Mouse (Mus musculus) mouse trophoblast stem cell (cell line): ENCODE results near the gene Stpg1.

ENCODE experiments used
- in situ Hi-C, 2 experiments: fragments of 300-500 bp; cut with MseI, MboI; formaldehyde crosslinking; loops; 2 replicates in 1 of 2; 3 replicates in 1 of 2; pipeline ENCODE4 v1.15.1; 2025

Stpg1 gene

DNA sequence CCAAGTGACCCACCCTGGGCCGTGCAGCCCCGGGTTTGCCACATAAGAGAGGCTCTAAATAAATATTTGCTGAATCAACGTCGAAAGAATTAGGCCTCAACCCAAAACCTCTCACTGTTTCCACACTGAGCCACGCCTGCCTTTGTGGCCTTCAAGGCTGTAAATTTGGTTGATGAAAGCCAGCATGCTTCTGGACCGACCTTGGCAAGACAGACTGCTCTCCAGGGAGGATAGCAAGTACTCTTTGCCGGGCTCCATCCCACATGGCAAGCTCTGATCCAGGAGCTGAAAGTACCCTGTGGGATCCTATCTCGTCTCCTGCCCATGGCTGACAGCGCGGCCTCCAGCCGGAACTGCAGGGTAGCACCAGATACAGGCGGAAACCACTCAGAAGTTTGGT lies 14.9 kb downstream of the Stpg1 start:
- in situ Hi-C loops = no loop called here

- in situ Hi-C loops = no loop called here
Measured at GRCm38 (mm10) chr4:135513865-135514264, 19.3 kb downstream of the Stpg1 start.

- in situ Hi-C loops = loop anchor here (5.0 kb wide), 1 partner anchor 152 kb away; no protein-coding TSS in a partner anchor
Measured at GRCm38 (mm10) chr4:135514925-135515324, 20.3 kb downstream of the Stpg1 start.

DNA sequence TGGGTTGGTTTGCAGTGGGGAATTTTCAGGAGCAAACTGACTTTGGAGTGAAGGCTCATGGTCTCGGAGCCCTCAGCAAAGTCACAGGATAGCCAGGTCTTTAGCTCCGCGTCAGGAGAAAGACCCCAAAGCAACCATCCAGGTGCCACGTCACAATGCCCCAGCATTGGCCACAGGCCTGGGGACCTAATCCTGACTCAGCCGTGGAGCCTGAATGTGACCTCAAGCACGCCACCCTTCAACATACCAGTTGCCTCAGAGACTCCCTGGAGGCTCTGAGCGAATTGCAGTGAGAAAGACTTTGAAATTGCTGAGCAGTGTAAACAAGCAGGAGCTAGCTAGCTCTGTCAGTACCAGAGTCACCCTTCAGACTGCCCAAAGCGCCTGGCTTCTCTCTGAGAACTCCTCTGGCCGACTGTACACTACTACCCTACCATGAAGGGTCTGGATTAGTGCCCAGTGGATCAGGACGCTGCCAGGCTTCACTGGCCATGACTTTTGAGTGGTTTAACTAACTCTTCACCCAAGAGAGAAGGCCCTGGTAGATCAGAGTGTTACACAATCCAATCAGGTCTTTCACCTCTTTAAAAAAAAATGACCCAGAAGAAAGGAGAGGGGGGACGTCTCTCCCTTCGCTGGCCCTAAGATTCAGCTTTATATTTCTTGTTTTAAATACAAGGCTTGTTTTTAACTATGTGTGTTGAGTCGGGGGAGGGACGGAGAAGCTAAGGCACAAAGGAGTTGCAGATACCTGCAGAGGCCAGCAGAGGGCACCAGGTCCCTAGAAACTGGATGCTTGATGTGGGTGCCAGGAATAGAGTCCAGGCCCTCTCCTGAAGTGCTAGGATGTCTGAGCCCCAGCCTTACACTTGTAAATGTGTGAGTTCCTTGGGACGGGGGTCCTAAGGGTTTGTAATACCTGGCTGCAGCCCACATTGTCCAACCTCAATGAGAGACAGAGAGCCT lies 22.0 kb downstream of the Stpg1 start:
- in situ Hi-C loops = loop anchor here (5.0 kb wide), 1 partner anchor 151 kb away; no protein-coding TSS in a partner anchor

- in situ Hi-C loops = loop anchor here (5.0 kb wide), 1 partner anchor 149 kb away; no protein-coding TSS in a partner anchor
Measured at GRCm38 (mm10) chr4:135518135-135518534, 23.5 kb downstream of the Stpg1 start.

- in situ Hi-C loops = no loop called here
Measured at GRCm38 (mm10) chr4:135520421-135520820, 25.8 kb downstream of the Stpg1 start.

- in situ Hi-C loops = no loop called here
Measured at GRCm38 (mm10) chr4:135523939-135524338, 29.3 kb downstream of the Stpg1 start.

GRCm38 (mm10) chr4:135525057-135525456 lies 30.5 kb downstream of the Stpg1 start:
- in situ Hi-C loops = no loop called here

GRCm38 (mm10) chr4:135526039-135526710 lies 31.6 kb downstream of the Stpg1 start:
- in situ Hi-C loops = no loop called here

GRCm38 (mm10) chr4:135530270-135530669 lies 35.7 kb downstream of the Stpg1 start:
- in situ Hi-C loops = no loop called here

DNA sequence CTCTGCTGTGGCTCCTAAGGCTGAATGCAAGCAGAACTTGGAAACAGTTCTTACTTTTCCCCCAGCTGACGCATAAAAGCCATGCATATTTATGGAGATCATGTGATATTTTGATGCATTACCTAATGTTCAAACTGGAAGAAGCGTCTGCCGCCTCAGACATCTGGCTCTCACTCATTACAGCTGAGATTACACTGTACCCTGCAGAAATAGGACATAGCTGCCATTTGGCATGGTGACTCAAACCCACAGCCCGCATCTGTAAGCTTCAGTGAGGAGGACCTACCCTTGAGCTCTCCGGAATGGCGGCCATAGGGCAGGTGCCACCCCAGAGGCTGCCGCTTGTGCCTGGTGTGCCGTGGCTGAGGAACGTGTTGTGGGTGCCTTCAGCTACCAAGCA lies 36.6 kb downstream of the Stpg1 start:
- in situ Hi-C loops = no loop called here

DNA sequence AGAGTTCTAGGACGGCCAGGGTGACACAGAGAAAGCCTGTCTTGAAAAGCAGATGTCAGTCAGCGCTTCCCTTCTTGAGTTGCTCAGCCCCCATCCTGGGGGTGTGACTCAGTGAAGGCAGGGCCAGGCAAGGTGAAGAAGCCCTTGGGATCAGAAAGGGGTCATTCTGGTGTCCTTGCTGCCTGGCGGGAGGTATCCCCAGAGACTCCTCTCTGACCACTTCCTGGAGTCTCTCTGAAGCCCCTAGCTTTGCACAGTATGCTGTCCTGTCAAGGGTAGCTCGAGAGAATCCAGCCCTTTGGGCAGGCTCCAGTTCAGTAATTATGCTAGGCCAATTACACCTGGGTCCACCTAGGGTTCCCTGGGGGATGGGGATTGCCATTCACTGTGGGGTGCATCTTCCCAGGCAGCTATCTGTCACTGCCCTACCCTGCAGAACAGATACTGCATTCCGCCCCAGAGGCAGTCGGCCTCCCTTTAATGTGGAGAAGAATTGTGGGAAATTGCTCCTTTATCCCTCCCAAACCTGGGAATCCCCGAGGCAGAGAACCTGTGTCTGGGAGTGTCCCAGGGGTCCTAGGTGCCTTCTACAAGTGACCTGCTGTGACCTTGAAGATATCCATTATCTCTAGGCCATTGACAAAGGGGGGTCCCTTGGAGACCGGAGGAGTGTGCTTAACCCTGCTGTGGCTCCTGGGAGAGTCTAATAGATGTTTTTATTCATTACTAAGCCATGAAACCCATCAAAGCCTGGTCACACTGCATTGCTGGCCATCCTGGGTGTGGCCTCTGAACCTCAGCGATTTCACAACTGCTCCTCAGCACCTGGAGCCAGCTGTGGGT lies 37.4 kb downstream of the Stpg1 start:
- in situ Hi-C loops = no loop called here

GRCm38 (mm10) chr4:135533001-135533400 lies 38.4 kb downstream of the Stpg1 start:
- in situ Hi-C loops = no loop called here

GRCm38 (mm10) chr4:135535021-135535420 lies 40.4 kb downstream of the Stpg1 start:
- in situ Hi-C loops = no loop called here

- in situ Hi-C loops = no loop called here
Measured at GRCm38 (mm10) chr4:135539056-135539455, 44.5 kb downstream of the Stpg1 start.

- in situ Hi-C loops = no loop called here
Measured at GRCm38 (mm10) chr4:135540057-135540456, 45.5 kb downstream of the Stpg1 start.

GRCm38 (mm10) chr4:135544284-135544683 lies 49.7 kb downstream of the Stpg1 start:
- in situ Hi-C loops = no loop called here

GRCm38 (mm10) chr4:135545080-135545511 lies 50.5 kb downstream of the Stpg1 start:
- in situ Hi-C loops = no loop called here

DNA sequence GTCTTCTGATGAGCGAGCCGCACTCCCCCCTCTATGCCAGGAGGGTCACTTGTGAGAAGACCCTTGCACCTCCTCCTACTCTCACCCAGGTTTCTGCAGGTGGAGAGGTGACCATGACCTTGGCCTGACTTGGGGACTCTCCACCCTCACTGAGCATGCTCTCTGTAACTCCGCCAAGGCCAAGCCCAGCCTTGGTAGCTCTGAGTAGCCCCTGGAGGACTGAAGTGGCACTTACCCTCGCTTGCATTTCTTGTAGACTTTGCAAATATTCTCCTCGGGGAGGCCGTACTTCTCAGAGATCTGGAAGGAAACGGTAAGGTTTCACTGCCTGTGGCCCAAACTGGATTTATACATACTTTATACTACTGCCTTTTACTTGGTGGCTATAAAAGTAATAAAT lies 51.4 kb downstream of the Stpg1 start:
- in situ Hi-C loops = no loop called here

GRCm38 (mm10) chr4:135546793-135547192 lies 52.2 kb downstream of the Stpg1 start:
- in situ Hi-C loops = no loop called here

DNA sequence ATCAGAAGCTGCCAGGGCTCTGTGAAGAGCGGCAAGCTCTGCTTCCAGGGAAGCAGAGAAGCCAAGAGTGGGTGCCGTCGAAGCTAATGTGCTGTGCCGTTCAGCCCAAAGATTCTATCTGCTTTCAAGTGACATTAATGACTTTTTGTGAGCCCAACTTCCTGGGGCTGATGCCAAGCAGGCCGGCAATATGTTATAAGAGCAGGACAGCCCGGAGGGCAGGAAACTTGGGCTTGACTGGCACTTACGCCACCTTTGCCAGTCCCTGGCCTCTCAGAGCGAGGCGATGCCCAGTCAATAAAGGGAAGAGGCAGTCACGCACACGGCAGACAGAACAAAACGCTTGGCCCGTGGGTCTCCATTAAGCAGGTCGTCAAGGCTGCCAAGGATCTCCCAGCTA lies 53.0 kb downstream of the Stpg1 start:
- in situ Hi-C loops = no loop called here

GRCm38 (mm10) chr4:135548108-135548507 lies 53.5 kb downstream of the Stpg1 start:
- in situ Hi-C loops = no loop called here
